Mouse (Mus musculus): ENCODE data around the gene 9530002B09Rik. TPM values are rescaled to one million over a fixed set of nuclear protein-coding genes. Genes with fewer than 3 reads are reported as not detected.

9530002B09Rik gene
- polyA plus RNA-seq (2011; ENCODE audit: insufficient read length, low read depth, missing spikeins), result not detected in 2 replicates

DNA sequence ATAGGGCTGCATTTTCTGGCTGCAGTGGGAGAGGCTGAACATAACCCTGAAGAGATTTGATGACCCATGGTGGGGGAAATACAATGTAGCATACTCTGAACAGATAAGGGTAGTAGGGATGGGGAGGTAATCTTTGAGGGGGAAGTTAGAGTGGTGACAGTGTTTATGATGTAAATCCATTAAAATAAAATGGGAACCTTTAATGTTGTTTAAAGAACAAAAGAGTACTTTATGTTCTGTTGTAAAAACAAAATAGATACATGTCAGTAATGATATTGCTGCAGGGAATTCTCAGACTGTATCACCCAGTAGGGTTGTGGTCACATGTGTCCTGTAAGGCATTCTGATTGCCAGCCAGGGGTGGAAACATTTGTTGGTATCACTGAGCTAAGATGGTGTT, at the start of gene 9530002B09Rik:
Gene 9530002B09Rik, plus strand, starts transcription at position 301 of the 400 bp plus-strand sequence.
- H3K4me3 ChIP-seq (ENCODE audit: insufficient read depth, low read length), result no peak within 1 kb of the TSS
- H3K4me1 ChIP-seq (ENCODE audit: control insufficient read depth, insufficient read depth, low read length), result no peaks in the 10 kb centered on the region
- no peak within 1 kb of the TSS for H3K27ac ChIP-seq (ENCODE audit: insufficient read depth, low read length)
- TF ChIP-seq POLR2A (IDR thresholded peaks at IDR 0.05; ENCODE audit: low read depth, low read length), result no peak
- no peak for TF ChIP-seq CTCF (IDR thresholded peaks at IDR 0.05; ENCODE audit: borderline replicate concordance, insufficient read depth, low read length)

Other genes starting within 250 kb of the 9530002B09Rik start
- 66.8 and 75.8 TPM in 2 replicates for gene Ppt1, start 147.0 kb downstream of the 9530002B09Rik start, polyA plus RNA-seq (2011; ENCODE audit: insufficient read length, low read depth, missing spikeins)
- 317 and 412 TPM in 2 replicates for gene Cap1, start 196.8 kb downstream of the 9530002B09Rik start, polyA plus RNA-seq (2011; ENCODE audit: insufficient read length, low read depth, missing spikeins)

Data from embryonic fibroblast, embryonic 13.5 days (primary cell).